ENCODE assay signal across 24 mouse cellular contexts in genomic region chr9:56844644-56845043, GRCm38 (mm10). TPM values are rescaled to one million over a fixed set of nuclear protein-coding genes. Genes with fewer than 3 reads are reported as not detected.
A peak's percentile ranks its signal among the peaks of the same experiment; 100 is the strongest.
DNase-seq lines count a peak whose midpoint lies in the region; ATAC-seq and TF ChIP-seq lines count a peak whose summit lies in the region.
"Had no signal": no experiment of that assay in that cellular context is flagged by ENCODE, and none has a peak within 500 bp of the region (broad histone marks: within the 10 kb centered on the region; RNA-seq: fewer than 3 reads in every experiment).

No protein-coding gene starts in this region.

- H3K4me1 ChIP-seq in forebrain, embryonic 13.5 days: peaks cover 25% of the 10 kb centered on the region
- peaks cover 25% of the 10 kb centered on the region for H3K4me1 ChIP-seq in forebrain, embryonic 15.5 days
- peaks cover 32% of the 10 kb centered on the region for H3K4me1 ChIP-seq in hindbrain, embryonic 14.5 days (replicated peaks; ENCODE audit: control insufficient read depth, insufficient read depth, low read length)
- no peaks in the 10 kb centered on the region for H3K4me1 ChIP-seq in hindbrain, embryonic 11.5 days (replicated peaks; ENCODE audit: control insufficient read depth, insufficient read depth, low read length)
- no peaks in the 10 kb centered on the region; the same call in 1 of the 2 replicates for H3K4me1 ChIP-seq in midbrain, postnatal 0 days (ENCODE audit: insufficient read depth, low read length)
- H3K4me1 ChIP-seq in midbrain, embryonic 11.5 days (ENCODE audit: control insufficient read depth, insufficient read depth, low read length): no peaks in the 10 kb centered on the region
- H3K4me1 ChIP-seq in neural tube, embryonic 15.5 days: peaks cover 44% of the 10 kb centered on the region
- H3K4me1 ChIP-seq in heart, adult 2 months (ENCODE audit: control insufficient read depth, insufficient read depth, low read length): no peaks in the 10 kb centered on the region; the same call in 1 of the 2 replicates

- no peak overlapping the region for H3K4me2 ChIP-seq in forebrain, embryonic 13.5 days
- no peak overlapping the region for H3K4me2 ChIP-seq in forebrain, embryonic 15.5 days (replicated peaks)
- no peak overlapping the region for H3K4me2 ChIP-seq in hindbrain, embryonic 14.5 days (replicated peaks)
- no peak overlapping the region for H3K4me2 ChIP-seq in hindbrain, embryonic 11.5 days (replicated peaks; ENCODE audit: low read depth, low read length)
- no peak overlapping the region for H3K4me2 ChIP-seq in midbrain, postnatal 0 days (ENCODE audit: low read depth, low read length, poor library complexity, severe bottlenecking)
- no peak overlapping the region for H3K4me2 ChIP-seq in midbrain, embryonic 11.5 days
- H3K4me2 ChIP-seq in neural tube, embryonic 15.5 days: no peak overlapping the region
- H3K4me2 ChIP-seq: embryonic facial prominence, embryonic 15.5 days; heart, embryonic 12.5 days; kidney, embryonic 15.5 days; midbrain, embryonic 13.5 days had no signal

- no peaks in the 10 kb centered on the region for H3K79me2 ChIP-seq in heart, adult 2 months (replicated peaks; ENCODE audit: control insufficient read depth, insufficient read depth, low read length)

- TF ChIP-seq EP300 in heart, adult 2 months (IDR thresholded peaks at IDR 0.05; ENCODE audit: insufficient read depth, low read depth, low read length): no peak

- H3K27ac ChIP-seq in forebrain, embryonic 13.5 days: peak overlapping the region; percentile 15; the same call in 1 of the 2 replicates
- H3K27ac ChIP-seq in forebrain, embryonic 15.5 days (replicated peaks): no peak overlapping the region
- H3K27ac ChIP-seq in hindbrain, embryonic 14.5 days: peak overlapping the region; percentile 72; the same call in 1 of the 2 replicates
- no peak overlapping the region for H3K27ac ChIP-seq in hindbrain, embryonic 11.5 days (ENCODE audit: low read depth, low read length)
- no peak overlapping the region for H3K27ac ChIP-seq in midbrain, postnatal 0 days (ENCODE audit: low read depth, low read length)
- H3K27ac ChIP-seq in midbrain, embryonic 11.5 days (ENCODE audit: low read depth, low read length): no peak overlapping the region
- 0 out of 2 replicates have a peak overlapping the region, but pooled peaks have one; percentile 4 for H3K27ac ChIP-seq in neural tube, embryonic 15.5 days (replicated peaks)
- no peak overlapping the region for H3K27ac ChIP-seq in heart, adult 2 months
- H3K27ac ChIP-seq: embryonic facial prominence, embryonic 15.5 days; kidney, embryonic 15.5 days; liver, embryonic 14.5 days; midbrain, embryonic 13.5 days had no signal

- no peaks in the 10 kb centered on the region for H3K9me3 ChIP-seq in forebrain, embryonic 13.5 days (replicated peaks)
- no peaks in the 10 kb centered on the region for H3K9me3 ChIP-seq in forebrain, embryonic 15.5 days
- no peaks in the 10 kb centered on the region for H3K9me3 ChIP-seq in hindbrain, embryonic 14.5 days (ENCODE audit: control insufficient read depth, low read length)
- H3K9me3 ChIP-seq in hindbrain, embryonic 11.5 days (ENCODE audit: control insufficient read depth, low read length): no peaks in the 10 kb centered on the region
- H3K9me3 ChIP-seq in midbrain, postnatal 0 days (ENCODE audit: low read length): no peaks in the 10 kb centered on the region
- H3K9me3 ChIP-seq in midbrain, embryonic 11.5 days (ENCODE audit: control insufficient read depth, low read length): no peaks in the 10 kb centered on the region
- no peaks in the 10 kb centered on the region for H3K9me3 ChIP-seq in neural tube, embryonic 15.5 days (replicated peaks)
- H3K9me3 ChIP-seq: embryonic facial prominence, embryonic 15.5 days; heart, embryonic 12.5 days; kidney, embryonic 15.5 days; midbrain, embryonic 13.5 days had no signal

- no peak for TF ChIP-seq POLR2A in heart, adult 2 months (IDR thresholded peaks at IDR 0.05; ENCODE audit: insufficient read depth, low read depth, low read length)

- peak; percentile 54 for DNase-seq in hindbrain, embryonic 14.5 days (ENCODE audit: low spot score)
- DNase-seq in hindbrain, embryonic 11.5 days (ENCODE audit: low spot score): no peak
- peak; percentile 57 for DNase-seq in midbrain, postnatal 0 days (ENCODE audit: low spot score)
- no peak for DNase-seq in midbrain, embryonic 11.5 days (ENCODE audit: low spot score, missing footprints)
- no peak for DNase-seq in heart, adult 2 months
- DNase-seq: cerebellum, adult 18-20 months; cerebellum, postnatal 25 days; thymus, adult 2 months had no signal

- peaks cover 10% of the 10 kb centered on the region; the same call in 1 of the 2 replicates for H3K27me3 ChIP-seq in forebrain, embryonic 13.5 days
- no peaks in the 10 kb centered on the region for H3K27me3 ChIP-seq in forebrain, embryonic 15.5 days
- H3K27me3 ChIP-seq in hindbrain, embryonic 14.5 days (ENCODE audit: control insufficient read depth, insufficient read depth, low read length): no peaks in the 10 kb centered on the region
- no peaks in the 10 kb centered on the region for H3K27me3 ChIP-seq in hindbrain, embryonic 11.5 days (ENCODE audit: control insufficient read depth, insufficient read depth, low read length)
- no peaks in the 10 kb centered on the region for H3K27me3 ChIP-seq in midbrain, postnatal 0 days (ENCODE audit: insufficient read depth, low read length)
- H3K27me3 ChIP-seq in midbrain, embryonic 11.5 days (ENCODE audit: control insufficient read depth, insufficient read depth, low read length): no peaks in the 10 kb centered on the region
- 0 out of 2 replicates have a peak, but pooled peaks cover 3% of the 10 kb centered on the region for H3K27me3 ChIP-seq in neural tube, embryonic 15.5 days (replicated peaks)
- H3K27me3 ChIP-seq in heart, adult 2 months (ENCODE audit: control insufficient read depth, insufficient read depth, low read length): no peaks in the 10 kb centered on the region

- no peak overlapping the region for H3K9ac ChIP-seq in forebrain, embryonic 13.5 days
- H3K9ac ChIP-seq in forebrain, embryonic 15.5 days (replicated peaks): no peak overlapping the region
- no peak overlapping the region for H3K9ac ChIP-seq in hindbrain, embryonic 14.5 days
- no peak overlapping the region for H3K9ac ChIP-seq in hindbrain, embryonic 11.5 days (ENCODE audit: low read depth, low read length)
- H3K9ac ChIP-seq in midbrain, postnatal 0 days (replicated peaks; ENCODE audit: low read length, poor library complexity, severe bottlenecking): no peak overlapping the region
- H3K9ac ChIP-seq in midbrain, embryonic 11.5 days (ENCODE audit: low read length): no peak overlapping the region
- 0 out of 2 replicates have a peak overlapping the region, but pooled peaks have one; percentile 9 for H3K9ac ChIP-seq in neural tube, embryonic 15.5 days (replicated peaks)
- H3K9ac ChIP-seq in heart, adult 2 months (ENCODE audit: low read depth, low read length): no peak overlapping the region
- H3K9ac ChIP-seq: embryonic facial prominence, embryonic 15.5 days; kidney, embryonic 15.5 days; liver, embryonic 14.5 days; midbrain, embryonic 13.5 days had no signal

- intact Hi-C loops in heart, adult 2 months (cut with DNase I): loop anchor here (2.0 kb wide), 1 partner anchor 16 kb away; no protein-coding TSS in a partner anchor

- 65% methylated on average over 8 of the region's 8 CpGs for WGBS in forebrain, embryonic 13.5 days
- WGBS in forebrain, embryonic 15.5 days: 64% methylated on average over 8 of the region's 8 CpGs
- 46% methylated on average over 8 of the region's 8 CpGs for WGBS in hindbrain, embryonic 14.5 days
- 70% methylated on average over 8 of the region's 8 CpGs for WGBS in hindbrain, embryonic 11.5 days
- 61% methylated on average over 8 of the region's 8 CpGs for WGBS in midbrain, postnatal 0 days
- 80% methylated on average over 8 of the region's 8 CpGs for WGBS in midbrain, embryonic 11.5 days
- WGBS in neural tube, embryonic 15.5 days: 28% methylated on average over 8 of the region's 8 CpGs
- 66% methylated on average over 8 of the region's 8 CpGs for WGBS in heart, adult 2 months

- no peaks in the 10 kb centered on the region for H3K36me3 ChIP-seq in forebrain, embryonic 13.5 days (ENCODE audit: poor library complexity, severe bottlenecking)
- no peaks in the 10 kb centered on the region for H3K36me3 ChIP-seq in forebrain, embryonic 15.5 days
- no peaks in the 10 kb centered on the region for H3K36me3 ChIP-seq in hindbrain, embryonic 14.5 days (replicated peaks; ENCODE audit: control insufficient read depth, insufficient read depth)
- H3K36me3 ChIP-seq in hindbrain, embryonic 11.5 days (ENCODE audit: control insufficient read depth, insufficient read depth, low read length): no peaks in the 10 kb centered on the region
- no peaks in the 10 kb centered on the region for H3K36me3 ChIP-seq in midbrain, postnatal 0 days (ENCODE audit: insufficient read depth, low read length)
- no peaks in the 10 kb centered on the region for H3K36me3 ChIP-seq in midbrain, embryonic 11.5 days (ENCODE audit: control insufficient read depth, insufficient read depth, low read length)
- no peaks in the 10 kb centered on the region for H3K36me3 ChIP-seq in neural tube, embryonic 15.5 days
- no peaks in the 10 kb centered on the region for H3K36me3 ChIP-seq in heart, adult 2 months (ENCODE audit: control insufficient read depth, insufficient read depth, low read length)
- H3K36me3 ChIP-seq: embryonic facial prominence, embryonic 15.5 days; heart, embryonic 12.5 days; kidney, embryonic 15.5 days; midbrain, embryonic 13.5 days had no signal

- no peak for TF ChIP-seq CTCF in midbrain, postnatal 0 days (IDR thresholded peaks at IDR 0.05)
- TF ChIP-seq CTCF in heart, adult 2 months (IDR thresholded peaks at IDR 0.05): no peak

- no peak overlapping the region for H3K4me3 ChIP-seq in forebrain, embryonic 13.5 days
- H3K4me3 ChIP-seq in forebrain, embryonic 15.5 days: no peak overlapping the region
- H3K4me3 ChIP-seq in hindbrain, embryonic 14.5 days (replicated peaks; ENCODE audit: low read length): no peak overlapping the region
- H3K4me3 ChIP-seq in hindbrain, embryonic 11.5 days (ENCODE audit: low read depth, low read length): no peak overlapping the region
- no peak overlapping the region for H3K4me3 ChIP-seq in midbrain, postnatal 0 days (ENCODE audit: low read depth, low read length)
- H3K4me3 ChIP-seq in midbrain, embryonic 11.5 days (ENCODE audit: low read depth, low read length): no peak overlapping the region
- H3K4me3 ChIP-seq in neural tube, embryonic 15.5 days (replicated peaks): no peak overlapping the region
- no peak overlapping the region for H3K4me3 ChIP-seq in heart, adult 2 months
- H3K4me3 ChIP-seq: embryonic facial prominence, embryonic 15.5 days; heart, embryonic 12.5 days; kidney, embryonic 15.5 days; midbrain, embryonic 13.5 days had no signal

- no peak for ATAC-seq in forebrain, embryonic 13.5 days
- no peak for ATAC-seq in forebrain, embryonic 15.5 days (replicated peaks)
- ATAC-seq in hindbrain, embryonic 14.5 days (ENCODE audit: low FRiP score): no peak
- ATAC-seq in hindbrain, embryonic 11.5 days (ENCODE audit: low FRiP score): no peak
- ATAC-seq in midbrain, postnatal 0 days (ENCODE audit: low FRiP score): no peak
- ATAC-seq in midbrain, embryonic 11.5 days (ENCODE audit: low FRiP score): no peak
- no peak for ATAC-seq in neural tube, embryonic 15.5 days (ENCODE audit: low FRiP score)
- ATAC-seq: CD4-positive, CD25-positive, alpha-beta regulatory T cell, adult 4 months; inflammation-experienced regulatory T-cells, adult 6 months; lung, postnatal 0 days; midbrain, embryonic 13.5 days had no signal

RNA-seq across cellular contexts. Expression of gene Odf3l1, which starts 19.8 kb away (rescaled TPM):
- polyA plus RNA-seq in forebrain, embryonic 13.5 days (2015; fragmentation: Nextera tagmentation; extraction: Ambion mirVana): 0.44 TPM in 1 of 2 replicates, not detected in the other
- not detected in 2 replicates for polyA plus RNA-seq in forebrain, embryonic 15.5 days (2015; fragmentation: Nextera tagmentation; extraction: Ambion mirVana)
- not detected in 2 replicates for polyA plus RNA-seq in hindbrain, embryonic 14.5 days (2014; fragmentation: Nextera tagmentation; extraction: Ambion mirVana)
- 0.36 and 0.37 TPM in 2 replicates for polyA plus RNA-seq in hindbrain, embryonic 11.5 days (2014; fragmentation: Nextera tagmentation; extraction: Ambion mirVana)
- 0.28 TPM in 1 of 2 replicates, not detected in the other for total RNA-seq in midbrain, postnatal 0 days (2014; rRNA removed)
- polyA plus RNA-seq in midbrain, postnatal 0 days (2015; fragmentation: Nextera tagmentation; extraction: Ambion mirVana): 0.25 TPM in 1 of 2 replicates, not detected in the other
- not detected in 2 replicates for polyA plus RNA-seq in midbrain, embryonic 11.5 days (2014; fragmentation: Nextera tagmentation; extraction: Ambion mirVana)
- polyA plus RNA-seq in neural tube, embryonic 15.5 days (2015; fragmentation: Nextera tagmentation; extraction: Ambion mirVana): 0.28 and 0.40 TPM in 2 replicates
- total RNA-seq in heart, adult 2 months (2021): not detected
- 1.5 and 1.6 TPM in 2 replicates for polyA plus RNA-seq in heart, adult 2 months (2012; rRNA removed)
- total RNA-seq: heart, postnatal 14 days; layer of hippocampus, postnatal 25 days; left cerebral cortex, postnatal 10 days; MEL had no signal
- polyA plus RNA-seq: CD4-positive, CD25-positive, alpha-beta regulatory T cell, adult 4 months; inflammation-experienced regulatory T-cells, adult 6 months; liver, embryonic 14.5 days; lung, postnatal 0 days; midbrain, embryonic 13.5 days; neural tube, embryonic 11.5 days had no signal

RNA-seq across cellular contexts. Expression of gene Cspg4, which starts 20.2 kb away (rescaled TPM):
- polyA plus RNA-seq in forebrain, embryonic 13.5 days (2015; fragmentation: Nextera tagmentation; extraction: Ambion mirVana): 3.0 and 3.1 TPM in 2 replicates
- polyA plus RNA-seq in forebrain, embryonic 15.5 days (2015; fragmentation: Nextera tagmentation; extraction: Ambion mirVana): 5.1 and 6.0 TPM in 2 replicates
- 5.5 and 6.8 TPM in 2 replicates for polyA plus RNA-seq in hindbrain, embryonic 14.5 days (2014; fragmentation: Nextera tagmentation; extraction: Ambion mirVana)
- 2.6 and 2.7 TPM in 2 replicates for polyA plus RNA-seq in hindbrain, embryonic 11.5 days (2014; fragmentation: Nextera tagmentation; extraction: Ambion mirVana)
- total RNA-seq in midbrain, postnatal 0 days (2014; rRNA removed): 31.6 and 37.3 TPM in 2 replicates
- 7.5 and 8.7 TPM in 2 replicates for polyA plus RNA-seq in midbrain, postnatal 0 days (2015; fragmentation: Nextera tagmentation; extraction: Ambion mirVana)
- 1.1 and 1.4 TPM in 2 replicates for polyA plus RNA-seq in midbrain, embryonic 11.5 days (2014; fragmentation: Nextera tagmentation; extraction: Ambion mirVana)
- polyA plus RNA-seq in neural tube, embryonic 15.5 days (2015; fragmentation: Nextera tagmentation; extraction: Ambion mirVana): 10.5 and 13.1 TPM in 2 replicates
- total RNA-seq in heart, adult 2 months (2021): 10 to 100 TPM; 12.7 to 13.7 TPM
- polyA plus RNA-seq in heart, adult 2 months (2012; rRNA removed): 15.7 and 17.1 TPM in 2 replicates
- polyA plus RNA-seq: CD4-positive, CD25-positive, alpha-beta regulatory T cell, adult 4 months; inflammation-experienced regulatory T-cells, adult 6 months had no signal

RNA-seq across cellular contexts. Expression of gene Lingo1, which starts 48.4 kb away (rescaled TPM):
- 10.9 and 13.7 TPM in 2 replicates for polyA plus RNA-seq in forebrain, embryonic 13.5 days (2015; fragmentation: Nextera tagmentation; extraction: Ambion mirVana)
- 32.4 and 38.4 TPM in 2 replicates for polyA plus RNA-seq in forebrain, embryonic 15.5 days (2015; fragmentation: Nextera tagmentation; extraction: Ambion mirVana)
- polyA plus RNA-seq in hindbrain, embryonic 14.5 days (2014; fragmentation: Nextera tagmentation; extraction: Ambion mirVana): 57.3 and 65.9 TPM in 2 replicates
- 6.7 and 7.2 TPM in 2 replicates for polyA plus RNA-seq in hindbrain, embryonic 11.5 days (2014; fragmentation: Nextera tagmentation; extraction: Ambion mirVana)
- 145 and 192 TPM in 2 replicates for total RNA-seq in midbrain, postnatal 0 days (2014; rRNA removed)
- 110 and 114 TPM in 2 replicates for polyA plus RNA-seq in midbrain, postnatal 0 days (2015; fragmentation: Nextera tagmentation; extraction: Ambion mirVana)
- polyA plus RNA-seq in midbrain, embryonic 11.5 days (2014; fragmentation: Nextera tagmentation; extraction: Ambion mirVana): 4.3 and 5.7 TPM in 2 replicates
- polyA plus RNA-seq in neural tube, embryonic 15.5 days (2015; fragmentation: Nextera tagmentation; extraction: Ambion mirVana): 67.4 and 72.2 TPM in 2 replicates
- 1 to 10 TPM; 1.2 to 1.3 TPM for total RNA-seq in heart, adult 2 months (2021)
- polyA plus RNA-seq in heart, adult 2 months (2012; rRNA removed): 5.5 and 6.1 TPM in 2 replicates
- total RNA-seq: MEL had no signal
- polyA plus RNA-seq: CD4-positive, CD25-positive, alpha-beta regulatory T cell, adult 4 months; inflammation-experienced regulatory T-cells, adult 6 months had no signal

Comparison
In these comparisons a context has a peak if more than half of its experiments do, and no peak if none do; other contexts are left out.
1. H3K27ac ChIP-seq: peak in forebrain, embryonic 13.5 days (single experiment), hindbrain, embryonic 14.5 days (single experiment) and neural tube, embryonic 15.5 days (single experiment); none in forebrain, embryonic 15.5 days (single experiment), hindbrain, embryonic 11.5 days (single experiment), midbrain, postnatal 0 days (single experiment), midbrain, embryonic 11.5 days (single experiment) and heart, adult 2 months (single experiment).
2. DNase-seq: peak in hindbrain, embryonic 14.5 days (single experiment) and midbrain, postnatal 0 days (single experiment); none in hindbrain, embryonic 11.5 days (single experiment), midbrain, embryonic 11.5 days (single experiment) and heart, adult 2 months (0 of 2).